Mouse (Mus musculus) neural tube, embryonic 11.5 days (tissue): ENCODE results near the gene Syt6. TPM values are rescaled to one million over a fixed set of nuclear protein-coding genes. Genes with fewer than 3 reads are reported as not detected.

Experiments
- ATAC-seq: fragments of 200-750 bp; cut with Nextera tagmentation; 2 replicates; pipeline ENCODE4 v1.8.0; 2017; ENCODE audit warnings: moderate number of reproducible peaks, mild to moderate bottlenecking, moderate TSS enrichment, moderate library complexity; ENCODE audit not compliant: insufficient read depth, low FRiP score, low TSS enrichment
- DNase-seq: peaks from one replicate; pipeline ENCODE4 v3.0.0-alpha.2; 2015; ENCODE audit warnings: low spot score
- H3K27ac ChIP-seq: fragments of 300-500 bp; sonication (generic); 2 replicates; pipeline ENCODE4 v1.5.1; 2014; ENCODE audit warnings: low read depth, mild to moderate bottlenecking, low read length
- H3K27me3 ChIP-seq: fragments of 300-500 bp; sonication (generic); 2 replicates; pipeline ENCODE4 v1.6.1; 2014; ENCODE audit warnings: mild to moderate bottlenecking, low read length, mixed read lengths; ENCODE audit not compliant: control insufficient read depth, insufficient read depth
- H3K36me3 ChIP-seq: fragments of 300-500 bp; sonication (generic); 2 replicates; pipeline ENCODE4 v1.6.1; 2014; ENCODE audit warnings: mild to moderate bottlenecking, low read length, moderate library complexity, mixed read lengths; ENCODE audit not compliant: control insufficient read depth, insufficient read depth
- H3K4me1 ChIP-seq: fragments of 300-500 bp; sonication (generic); 2 replicates; pipeline ENCODE4 v1.6.1; 2014; ENCODE audit warnings: low read length, mixed read lengths; ENCODE audit not compliant: control insufficient read depth, insufficient read depth
- H3K4me2 ChIP-seq: fragments of 300-500 bp; sonication (generic); 2 replicates; pipeline ENCODE4 v1.6.1; 2014; ENCODE audit warnings: low read depth, mild to moderate bottlenecking, moderate library complexity
- H3K4me3 ChIP-seq: fragments of 300-500 bp; sonication (generic); 2 replicates; pipeline ENCODE4 v1.5.1; 2014; ENCODE audit warnings: low read depth, low read length
- H3K9ac ChIP-seq: fragments of 300-500 bp; sonication (generic); 2 replicates; pipeline ENCODE4 v1.6.1; 2014; ENCODE audit warnings: mild to moderate bottlenecking, low read length
- H3K9me3 ChIP-seq: fragments of 300-500 bp; sonication (generic); 2 replicates; pipeline ENCODE4 v1.6.1; 2016; ENCODE audit warnings: low read length; ENCODE audit not compliant: control insufficient read depth
- WGBS: fragments of 180-500 bp; shearing (Covaris S2); extraction: QIAGEN DNeasy Blood & Tissue Kit; methylation state at CpG from one replicate; pipeline ENCODE4 v1.1.7; 2014; 5-methylcytosine and 5-hydroxymethylcytosine counted together
- polyA plus RNA-seq: library from polyadenylated mRNA; unstranded; fragments of >200 nt; fragmentation: Nextera tagmentation; extraction: Ambion mirVana; gene quantifications from 2 replicates; pipeline ENCODE4 v1.2.1, GENCODE M21; 2014

Gene Syt6
- polyA plus RNA-seq, 1 experiment from 2014 or later: 3.1 TPM

DNA sequence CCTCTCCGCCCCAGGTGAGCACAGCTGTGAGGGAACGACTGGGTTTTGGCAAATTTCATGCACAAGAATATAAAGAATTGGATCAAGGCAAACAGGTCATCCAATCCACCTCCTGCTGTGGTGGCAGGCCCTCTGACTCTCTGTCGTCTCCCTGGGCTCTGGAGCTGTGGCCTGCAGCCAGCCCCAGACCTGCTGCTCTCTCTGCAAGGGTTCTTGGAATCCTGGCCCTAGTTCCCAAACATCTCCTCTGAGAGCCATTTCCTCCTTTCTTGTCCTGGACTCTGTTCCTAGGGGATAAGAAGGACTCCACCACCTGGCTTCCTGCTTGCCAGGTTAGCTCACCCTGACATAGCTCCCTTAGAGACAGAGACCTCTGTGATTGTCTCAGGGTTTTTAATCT is 7.8 kb upstream of the Syt6 start:
- H3K27ac ChIP-seq: no peak overlapping the region
- H3K4me1 ChIP-seq: no peaks in the 10 kb centered on the region; the same call in 1 of the 2 replicates
- no peak for ATAC-seq
- no peaks in the 10 kb centered on the region; the same call in 1 of the 2 replicates for H3K27me3 ChIP-seq
- H3K36me3 ChIP-seq: no peaks in the 10 kb centered on the region
- H3K9ac ChIP-seq: no peak overlapping the region
- no peak for DNase-seq
- no peak overlapping the region for H3K4me3 ChIP-seq
- H3K4me2 ChIP-seq: no peak overlapping the region
- WGBS: 63% methylated on average over 3 of the region's 3 CpGs
- no peaks in the 10 kb centered on the region for H3K9me3 ChIP-seq

DNA sequence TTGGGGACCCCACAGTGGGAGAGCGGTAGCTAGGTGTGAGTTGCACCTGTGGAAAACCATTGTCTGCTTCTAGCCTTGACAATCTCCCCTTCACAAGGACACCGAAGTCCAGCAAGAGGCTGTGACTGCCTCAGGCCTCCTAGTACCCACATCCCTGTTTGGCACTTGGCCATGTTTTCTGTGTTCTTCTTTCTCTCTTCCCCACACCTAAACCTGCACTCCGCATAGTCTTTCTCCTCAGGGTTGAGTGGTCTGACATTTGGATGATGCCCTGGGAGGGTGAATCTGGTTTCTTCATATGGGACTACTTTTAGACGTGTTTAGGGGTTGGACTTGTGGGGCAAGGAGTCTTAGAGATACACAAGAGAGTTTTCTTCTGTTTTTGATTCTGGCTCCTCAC is 2.5 kb upstream of the Syt6 start:
- 69% methylated on average over 4 of the region's 4 CpGs for WGBS
- DNase-seq: no peak
- Histone ChIP-seq H3K9ac (no peak overlapping the region), H3K4me3 (no peak overlapping the region), H3K4me1 (peaks cover 15% of the 10 kb centered on the region), H3K4me2 (no peak overlapping the region), H3K36me3 (no peaks in the 10 kb centered on the region), H3K9me3 (no peaks in the 10 kb centered on the region), H3K27ac (no peak overlapping the region), H3K27me3 (peaks cover 45% of the 10 kb centered on the region)
- ATAC-seq: no peak

DNA sequence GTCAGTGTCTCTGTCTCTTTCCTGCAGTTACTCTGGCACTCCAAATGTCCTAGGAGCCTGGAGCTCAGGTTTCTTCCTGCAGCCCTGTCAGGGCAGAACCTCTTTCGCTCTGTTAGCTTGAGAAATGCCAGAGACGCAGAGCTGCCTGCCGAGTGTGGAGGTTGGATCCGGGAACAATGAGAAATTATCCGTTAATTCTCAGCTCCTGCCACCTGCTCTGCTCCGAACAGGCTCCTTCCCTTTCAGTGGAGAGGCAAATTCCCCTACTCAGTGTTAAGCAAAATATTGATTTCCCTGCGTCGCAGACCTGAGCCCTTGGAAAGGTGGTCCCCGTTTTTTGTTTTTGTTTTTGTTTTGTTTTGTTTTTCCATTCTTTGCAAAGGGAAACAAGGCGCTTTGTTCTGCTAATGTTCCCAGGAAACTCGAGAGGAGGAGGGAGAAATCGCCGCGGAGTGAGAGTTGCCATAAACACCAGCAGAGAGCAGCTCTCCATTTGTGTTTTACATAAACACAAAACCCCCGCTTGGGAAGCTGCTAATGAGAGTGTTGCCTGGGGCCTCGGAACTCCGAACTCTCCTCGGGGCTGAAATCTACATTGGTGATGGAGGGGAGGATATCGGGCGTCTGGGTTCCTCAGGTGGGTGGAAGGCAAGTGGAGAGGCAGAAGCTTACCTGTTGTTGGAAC is 1.8 kb upstream of the Syt6 start:
- peak overlapping the region; percentile 8; the same call in 1 of the 2 replicates for H3K4me2 ChIP-seq
- no peak overlapping the region for H3K9ac ChIP-seq
- H3K4me1 ChIP-seq: peaks cover 15% of the 10 kb centered on the region
- H3K4me3 ChIP-seq: no peak overlapping the region
- under 1% methylated on average over 20 of the region's 20 CpGs for WGBS
- no peaks in the 10 kb centered on the region for H3K9me3 ChIP-seq
- H3K27ac ChIP-seq: no peak overlapping the region
- no peaks in the 10 kb centered on the region for H3K36me3 ChIP-seq
- peaks cover 47% of the 10 kb centered on the region for H3K27me3 ChIP-seq
- no peak for DNase-seq
- ATAC-seq: no peak

DNA sequence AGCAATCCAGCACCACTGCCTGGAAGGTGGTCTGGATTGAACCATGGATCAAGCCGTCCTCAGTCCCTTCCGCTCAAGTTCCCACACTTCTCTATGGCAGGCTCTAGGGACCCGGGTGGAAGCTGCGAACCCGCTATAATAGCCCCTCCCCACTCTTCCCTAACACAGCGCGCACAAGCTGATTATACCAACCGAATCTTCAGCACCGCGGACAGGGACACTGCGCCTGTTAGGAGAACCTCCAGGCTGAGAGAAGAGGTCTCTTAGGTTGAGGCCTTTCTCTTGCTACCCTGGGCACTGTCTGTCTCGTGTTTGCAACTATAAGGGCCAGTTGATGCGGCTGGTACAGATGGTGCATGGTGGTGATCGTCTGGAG is 1.3 kb upstream of the Syt6 start:
- DNase-seq (peak; percentile 84), ATAC-seq (no peak)
- WGBS: under 1% methylated on average over 14 of the region's 14 CpGs
- H3K4me2 ChIP-seq: peak overlapping the region; percentile 8; the same call in 1 of the 2 replicates
- no peaks in the 10 kb centered on the region for H3K36me3 ChIP-seq
- H3K27me3 ChIP-seq: peaks cover 47% of the 10 kb centered on the region
- H3K4me3 ChIP-seq: no peak overlapping the region
- H3K27ac ChIP-seq: no peak overlapping the region
- H3K9me3 ChIP-seq: no peaks in the 10 kb centered on the region
- H3K9ac ChIP-seq: no peak overlapping the region
- peaks cover 15% of the 10 kb centered on the region for H3K4me1 ChIP-seq

DNA sequence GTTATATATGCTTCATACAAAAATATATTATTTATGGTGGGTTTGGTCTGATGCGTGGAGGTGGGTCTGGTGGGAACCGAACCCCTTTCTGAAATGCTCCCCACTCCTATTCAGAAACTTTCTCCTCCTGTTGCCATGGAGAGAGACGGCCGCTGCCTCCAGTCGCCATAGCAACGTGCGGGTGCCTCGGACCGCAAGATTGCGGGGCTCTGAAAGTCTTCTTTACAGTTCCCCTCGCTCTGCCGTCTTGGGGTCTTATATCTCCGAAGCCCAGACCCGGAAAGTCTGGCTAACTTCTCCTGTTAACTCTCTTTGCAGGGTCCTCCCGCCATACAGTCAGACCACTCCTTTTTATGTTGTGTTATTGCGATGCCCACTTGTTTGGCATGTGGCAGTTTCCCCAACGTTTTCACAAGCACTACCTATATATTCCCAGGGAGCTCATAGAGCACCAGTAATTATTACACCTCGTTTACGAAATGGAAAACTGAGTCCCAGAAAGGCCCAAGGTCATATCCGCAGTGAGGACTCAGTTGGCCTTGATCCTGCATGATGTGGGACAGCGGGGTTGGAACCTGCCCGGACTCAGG is 370 bp upstream of the Syt6 start:
- H3K27me3 ChIP-seq: peaks cover 47% of the 10 kb centered on the region
- peak overlapping the region; percentile 46 for H3K4me3 ChIP-seq
- H3K9me3 ChIP-seq: no peaks in the 10 kb centered on the region
- DNase-seq (peak; percentile 56), ATAC-seq (no peak)
- H3K9ac ChIP-seq: peak overlapping the region; percentile 69; the same call in 1 of the 2 replicates
- H3K4me2 ChIP-seq: peak overlapping the region; percentile 87; the same call in 1 of the 2 replicates
- no peaks in the 10 kb centered on the region for H3K36me3 ChIP-seq
- 7% methylated on average over 22 of the region's 22 CpGs for WGBS
- no peak overlapping the region for H3K27ac ChIP-seq
- peaks cover 15% of the 10 kb centered on the region for H3K4me1 ChIP-seq

DNA sequence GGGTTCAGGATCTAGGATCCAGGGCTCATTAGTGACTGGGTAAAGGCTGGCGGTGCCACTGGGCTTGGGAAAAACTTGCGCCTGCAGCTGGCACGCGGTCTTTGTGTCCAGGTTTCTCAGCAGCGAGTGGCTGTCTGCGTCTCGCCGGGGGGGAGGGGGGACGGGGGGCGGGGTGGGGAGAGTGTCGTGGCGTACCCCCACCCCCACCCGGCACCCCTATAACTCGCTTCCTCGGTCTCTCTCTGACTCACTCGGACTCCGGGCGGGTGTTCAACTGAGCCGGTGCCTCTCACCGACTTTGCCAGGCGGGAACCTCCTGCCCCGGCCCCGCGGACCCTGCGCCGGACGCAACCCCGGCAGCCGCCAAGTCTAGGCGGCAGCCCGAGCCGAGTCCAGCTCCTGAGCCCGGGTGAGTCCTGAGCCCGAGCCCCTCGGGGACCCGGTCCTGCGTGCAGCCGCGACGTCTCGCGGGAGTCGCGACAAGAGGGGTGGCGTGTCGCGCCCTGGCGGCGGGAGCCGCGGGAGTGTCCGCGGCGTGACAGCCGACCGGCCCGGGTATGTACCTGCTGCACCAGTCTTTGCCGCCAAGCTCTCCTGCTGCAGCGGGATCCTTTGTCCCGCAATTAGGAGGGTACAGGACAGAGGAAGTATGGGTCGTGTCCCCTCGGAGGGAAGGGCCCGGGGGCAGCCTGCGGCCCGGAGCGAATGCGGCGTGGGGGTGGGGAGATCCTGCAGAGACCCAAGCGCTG is 1.0 kb downstream of the Syt6 start:
- peak overlapping the region; percentile 69 for H3K9ac ChIP-seq
- peaks cover 15% of the 10 kb centered on the region for H3K4me1 ChIP-seq
- H3K36me3 ChIP-seq: no peaks in the 10 kb centered on the region
- H3K27ac ChIP-seq: no peak overlapping the region
- H3K4me3 ChIP-seq: peak overlapping the region; percentile 46
- ATAC-seq: peak; percentile 60; the same call in 1 of the 2 replicates
- no peaks in the 10 kb centered on the region for H3K9me3 ChIP-seq
- H3K4me2 ChIP-seq: peak overlapping the region; percentile 87
- peak; percentile 62 for DNase-seq
- under 1% methylated on average over 59 of the region's 69 CpGs for WGBS
- H3K27me3 ChIP-seq: peaks cover 47% of the 10 kb centered on the region

DNA sequence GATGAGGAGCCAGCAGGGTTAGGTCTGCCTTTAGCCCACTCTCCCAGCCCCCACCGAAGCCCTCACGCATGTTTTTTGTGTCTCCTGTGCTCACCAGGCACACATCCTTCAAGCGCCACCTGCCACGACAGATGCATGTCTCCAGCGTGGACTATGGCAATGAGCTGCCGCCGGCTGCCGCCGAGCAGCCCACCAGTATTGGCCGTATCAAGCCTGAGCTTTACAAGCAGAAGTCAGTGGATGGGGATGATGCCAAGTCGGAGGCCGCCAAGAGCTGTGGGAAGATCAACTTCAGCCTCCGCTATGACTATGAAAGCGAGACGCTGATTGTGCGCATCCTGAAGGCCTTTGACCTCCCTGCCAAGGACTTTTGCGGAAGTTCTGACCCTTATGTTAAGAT is 12.1 kb downstream of the Syt6 start:
- no peak for ATAC-seq
- WGBS: 91% methylated on average over 17 of the region's 17 CpGs
- H3K4me1 ChIP-seq: no peaks in the 10 kb centered on the region

DNA sequence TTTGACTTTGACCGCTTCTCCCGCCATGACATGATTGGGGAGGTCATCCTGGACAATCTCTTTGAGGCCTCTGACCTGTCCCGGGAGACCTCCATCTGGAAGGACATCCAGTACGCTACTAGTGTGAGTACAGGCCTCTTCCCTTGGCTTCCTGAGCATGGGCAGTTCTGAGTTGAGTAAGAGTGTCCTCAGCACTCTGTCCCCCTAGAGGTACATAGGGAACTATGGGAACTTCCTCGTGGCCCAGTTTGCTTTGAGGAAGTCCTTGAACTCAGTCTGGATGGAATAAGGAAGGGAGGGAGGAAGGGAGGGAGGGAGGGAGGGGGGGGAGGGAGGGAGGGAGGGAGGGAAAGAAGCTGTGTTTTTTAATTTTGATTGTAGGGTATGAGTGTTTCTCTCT is 12.6 kb downstream of the Syt6 start:
- Histone ChIP-seq H3K4me2 (no peak overlapping the region), H3K27ac (no peak overlapping the region), H3K9ac (no peak overlapping the region), H3K4me3 (no peak overlapping the region), H3K27me3 (no peaks in the 10 kb centered on the region), H3K36me3 (no peaks in the 10 kb centered on the region), H3K9me3 (no peaks in the 10 kb centered on the region), H3K4me1 (no peaks in the 10 kb centered on the region)
- 76% methylated on average over 5 of the region's 5 CpGs for WGBS
- DNase-seq (no peak), ATAC-seq (no peak)

More for the DNA sequence above, 12.1 kb downstream of the Syt6 start:
- no peak for DNase-seq
- H3K27me3 ChIP-seq: no peaks in the 10 kb centered on the region
- H3K9ac ChIP-seq: no peak overlapping the region
- H3K9me3 ChIP-seq: no peaks in the 10 kb centered on the region
- no peaks in the 10 kb centered on the region for H3K36me3 ChIP-seq
- H3K4me3 ChIP-seq: no peak overlapping the region
- no peak overlapping the region for H3K4me2 ChIP-seq
- H3K27ac ChIP-seq: no peak overlapping the region
